Mouse (Mus musculus) MEL (cell line): ENCODE data around the gene Spib. TPM values are rescaled to one million over a fixed set of nuclear protein-coding genes. Genes with fewer than 3 reads are reported as not detected.

Experiments used
- DNase-seq: peaks from one replicate; pipeline ENCODE4 v3.0.0; 2011; ENCODE audit warnings: low read depth, low spot score
- H3K27ac ChIP-seq: 2 replicates; pipeline ENCODE4 v1.5.1; 2012; ENCODE audit warnings: low read depth, mild to moderate bottlenecking, control low read depth, low read length, moderate library complexity; ENCODE audit not compliant: control insufficient read depth
- H3K27me3 ChIP-seq, 2 experiments: fragments of 150-350 bp in 1 of 2; sonication (generic) in 1 of 2; 2 replicates each; pipeline ENCODE4 v1.6.1; 2012; ENCODE audit warnings: low read length in 2 of 2, mild to moderate bottlenecking in 2 of 2, improper control_type of control experiment in 1 of 2, moderate library complexity in 1 of 2; ENCODE audit not compliant: insufficient read depth in 2 of 2, control insufficient read depth in 1 of 2
- H3K36me3 ChIP-seq, 2 experiments: 2 replicates each; pipeline ENCODE4 v1.6.1; 2012 to 2014; ENCODE audit warnings: low read length in 2 of 2, improper control_type of control experiment in 1 of 2, inconsistent platforms in 1 of 2, mild to moderate bottlenecking in 1 of 2; ENCODE audit not compliant: insufficient read depth in 2 of 2, control insufficient read depth in 1 of 2
- H3K4me1 ChIP-seq, 2 experiments: fragments of 150-350 bp in 1 of 2; sonication (generic) in 1 of 2; 2 replicates each; pipeline ENCODE4 v1.6.1; 2012; ENCODE audit warnings: low read length in 2 of 2, improper control_type of control experiment in 1 of 2, mild to moderate bottlenecking in 1 of 2; ENCODE audit not compliant: insufficient read depth in 2 of 2, control insufficient read depth in 1 of 2
- H3K4me3 ChIP-seq, 2 experiments: fragments of 150-350 bp in 1 of 2; sonication (generic) in 1 of 2; 2 replicates each; pipeline ENCODE4 v1.5.1; 2012; ENCODE audit warnings: low read depth in 2 of 2, low read length in 2 of 2, mild to moderate bottlenecking in 2 of 2, moderate library complexity in 2 of 2, control low read depth in 1 of 2, improper control_type of control experiment in 1 of 2; ENCODE audit not compliant: control insufficient read depth in 1 of 2, insufficient read depth in 1 of 2
- H3K79me2 ChIP-seq: 2 replicates; pipeline ENCODE4 v1.6.1; 2012; ENCODE audit warnings: mild to moderate bottlenecking, low read length, moderate library complexity; ENCODE audit not compliant: control insufficient read depth, poor library complexity, insufficient read depth
- H3K9ac ChIP-seq: 2 replicates; pipeline ENCODE4 v1.6.1; 2012; ENCODE audit warnings: low read depth, mild to moderate bottlenecking, control low read depth, low read length, moderate library complexity; ENCODE audit not compliant: control insufficient read depth, poor library complexity, severe bottlenecking
- H3K9me3 ChIP-seq: fragments of 150-350 bp; sonication (generic); replicated peaks from 2 replicates; pipeline ENCODE4 v1.6.1; 2012; ENCODE audit warnings: mild to moderate bottlenecking, low read length, improper control_type of control experiment, moderate library complexity; ENCODE audit not compliant: insufficient read depth
- BHLHE40 ChIP-seq: IDR thresholded peaks from 2 replicates; pipeline ENCODE4 v1.6.1; 2012; ENCODE audit warnings: low read depth, mild to moderate bottlenecking, inconsistent platforms, low read length, improper control_type of control experiment, borderline replicate concordance
- CTCF ChIP-seq, 3 experiments: IDR thresholded peaks in 2 of 3; conservative IDR thresholded peaks in 1 of 3; 2 replicates each; pipeline ENCODE4 v1.5.1; 2011 to 2012; ENCODE audit warnings: low read length in 3 of 3, low read depth in 2 of 3, mild to moderate bottlenecking in 2 of 3, improper control_type of control experiment in 1 of 3, inconsistent platforms in 1 of 3, mixed read lengths in 1 of 3, moderate library complexity in 1 of 3; ENCODE audit not compliant: control insufficient read depth in 1 of 3, insufficient read depth in 1 of 3, poor library complexity in 1 of 3, severe bottlenecking in 1 of 3
- E2F4 ChIP-seq: IDR thresholded peaks from 2 replicates; pipeline ENCODE4 v1.6.1; 2011; ENCODE audit warnings: low read depth, low read length, improper control_type of control experiment, borderline replicate concordance
- EP300 ChIP-seq, 2 experiments: IDR thresholded peaks; 2 replicates each; pipeline ENCODE4 v1.6.1; 2011; ENCODE audit warnings: improper control_type of control experiment in 2 of 2, low read length in 2 of 2, low read depth in 1 of 2, mild to moderate bottlenecking in 1 of 2
- JUND ChIP-seq: IDR thresholded peaks from 2 replicates; pipeline ENCODE4 v1.6.1; 2011; ENCODE audit warnings: low read depth, mild to moderate bottlenecking, improper control_type of control experiment, low read length
- KAT2A ChIP-seq: conservative IDR thresholded peaks from 2 replicates; pipeline ENCODE4 v1.6.1; 2012; ENCODE audit warnings: low read depth, low read length, improper control_type of control experiment, inconsistent platforms
- MAX ChIP-seq: IDR thresholded peaks from 2 replicates; pipeline ENCODE4 v1.6.1; 2011; ENCODE audit warnings: low read length, improper control_type of control experiment
- MAZ ChIP-seq: IDR thresholded peaks from 2 replicates; pipeline ENCODE4 v1.6.1; 2012; ENCODE audit warnings: low read depth, mild to moderate bottlenecking, inconsistent platforms, low read length, improper control_type of control experiment
- MYB ChIP-seq: IDR thresholded peaks from 2 replicates; pipeline ENCODE4 v1.6.1; 2011; ENCODE audit warnings: mild to moderate bottlenecking, low read depth, low read length, improper control_type of control experiment
- POLR2A ChIP-seq, 2 experiments: IDR thresholded peaks; 2 replicates each; pipeline ENCODE4 v1.6.1; 2011 to 2012; ENCODE audit warnings: low read length in 2 of 2, mild to moderate bottlenecking in 2 of 2, control low read depth in 1 of 2, improper control_type of control experiment in 1 of 2, low read depth in 1 of 2, moderate library complexity in 1 of 2; ENCODE audit not compliant: control insufficient read depth in 1 of 2, insufficient read depth in 1 of 2, poor library complexity in 1 of 2
- POLR2AphosphoS5 ChIP-seq: IDR thresholded peaks from 2 replicates; pipeline ENCODE4 v1.6.1; 2012; ENCODE audit warnings: low read depth, borderline replicate concordance, mild to moderate bottlenecking, inconsistent platforms, low read length, moderate library complexity, mixed read lengths
- TAL1 ChIP-seq: IDR thresholded peaks from 2 replicates; pipeline ENCODE4 v1.6.1; 2012; ENCODE audit warnings: mild to moderate bottlenecking, inconsistent platforms, low read length, moderate library complexity, mixed read lengths
- TBP ChIP-seq: IDR thresholded peaks from 2 replicates; pipeline ENCODE4 v1.8.0; 2011; ENCODE audit warnings: low read depth, low read length, improper control_type of control experiment
- TCF12 ChIP-seq: IDR thresholded peaks from 2 replicates; pipeline ENCODE4 v1.6.1; 2014; ENCODE audit warnings: low read depth, mild to moderate bottlenecking, inconsistent platforms, low read length, improper control_type of control experiment, moderate library complexity
- USF1 ChIP-seq: IDR thresholded peaks from 2 replicates; pipeline ENCODE4 v1.6.1; 2014; ENCODE audit warnings: low read depth, mild to moderate bottlenecking, inconsistent platforms, low read length, improper control_type of control experiment, moderate library complexity
- USF2 ChIP-seq, 2 experiments: IDR thresholded peaks; 2 replicates each; pipeline ENCODE4 v1.6.1; 2011 to 2012; ENCODE audit warnings: improper control_type of control experiment in 2 of 2, low read length in 2 of 2, borderline replicate concordance in 1 of 2, inconsistent platforms in 1 of 2, low read depth in 1 of 2, mild to moderate bottlenecking in 1 of 2; ENCODE audit not compliant: insufficient read depth in 1 of 2
- ZMIZ1 ChIP-seq: IDR thresholded peaks from 2 replicates; pipeline ENCODE4 v1.6.1; 2012; ENCODE audit warnings: low read depth, mild to moderate bottlenecking, inconsistent platforms, low read length, improper control_type of control experiment, moderate library complexity
- ZNF384 ChIP-seq: IDR thresholded peaks from 2 replicates; pipeline ENCODE4 v1.6.1; 2012; ENCODE audit warnings: low read depth, mild to moderate bottlenecking, inconsistent platforms, low read length, improper control_type of control experiment
- polyA plus RNA-seq, 2 experiments: library from polyadenylated mRNA; stranded (reverse) in 1 of 2; unstranded in 1 of 2; fragments of >175 nt in 1 of 2; fragments of >200 nt in 1 of 2; gene quantifications; 2 replicates each; pipeline versions ENCODE4 v1.2.1 to v1.2.4; 2012; ENCODE audit warnings: low replicate concordance in 2 of 2, low read depth in 1 of 2; ENCODE audit not compliant: insufficient read length in 2 of 2, insufficient read depth in 1 of 2, missing spikeins in 1 of 2
- total RNA-seq: library from RNA; depleted of rRNA; stranded (reverse); fragments of 300-350 nt; gene quantifications from 2 replicates; pipeline ENCODE4 v1.2.3, GENCODE M21; 2012

Spib gene
- total and polyA plus RNA-seq, 3 experiments, result 0.04 to 0.13 TPM; not detected in 1

- H3K27me3 ChIP-seq, result no peaks in the 10 kb centered on the region
- H3K27ac ChIP-seq, result no peak overlapping the region
- H3K4me1 ChIP-seq, result no peaks in the 10 kb centered on the region
- H3K36me3 ChIP-seq, result no peaks in the 10 kb centered on the region
- H3K4me3 ChIP-seq, result no peak overlapping the region
- TF ChIP-seq MAZ (no peak), USF2 (IDR thresholded peaks at IDR 0.05; ENCODE audit: borderline replicate concordance in 1 of 2, insufficient read depth in 1 of 2, low read depth in 1 of 2, low read length in 2 of 2) (no peak), EP300 (IDR thresholded peaks at IDR 0.05; ENCODE audit: low read depth in 1 of 2, low read length in 2 of 2) (no peak), POLR2AphosphoS5 (no peak), JUND (no peak), TBP (no peak), E2F4 (no peak), MAX (no peak), TAL1 (no peak), POLR2A (IDR thresholded peaks at IDR 0.05; ENCODE audit: control insufficient read depth in 1 of 2, insufficient read depth in 1 of 2, low read depth in 1 of 2, low read length in 2 of 2, poor library complexity in 1 of 2) (no peak), ZMIZ1 (no peak), USF1 (no peak), BHLHE40 (no peak), CTCF (IDR thresholded peaks at IDR 0.05 in 2 of 3, conservative IDR thresholded peaks at IDR 0.05 in 1 of 3; ENCODE audit: control insufficient read depth in 1 of 3, insufficient read depth in 1 of 3, low read depth in 2 of 3, low read length in 3 of 3, poor library complexity in 1 of 3, severe bottlenecking in 1 of 3) (no peak), KAT2A (no peak)
- TF ChIP-seq, all 39 proteins: peak for 0
- DNase-seq, result no peak
- Histone ChIP-seq H3K9ac (no peak overlapping the region), H3K9me3 (no peaks in the 10 kb centered on the region), H3K79me2 (no peaks in the 10 kb centered on the region)
Observed at GRCm38 (mm10) chr7:44537496-44537895, 5.6 kb upstream of the Spib start.

GRCm38 (mm10) chr7:44537009-44537408 lies 5.1 kb upstream of the Spib start:
- Histone ChIP-seq H3K4me3 (no peak overlapping the region), H3K27ac (no peak overlapping the region)

More at GRCm38 (mm10) chr7:44537009-44537408, 5.1 kb upstream of the Spib start:
- Histone ChIP-seq H3K36me3 (no peaks in the 10 kb centered on the region), H3K4me1 (no peaks in the 10 kb centered on the region), H3K79me2 (no peaks in the 10 kb centered on the region), H3K27me3 (no peaks in the 10 kb centered on the region), H3K9me3 (no peaks in the 10 kb centered on the region), H3K9ac (no peak overlapping the region)
- no peak for TF ChIP-seq TCF12
- TF ChIP-seq MYB, result no peak
- no peak for TF ChIP-seq CTCF (IDR thresholded peaks at IDR 0.05 in 2 of 3, conservative IDR thresholded peaks at IDR 0.05 in 1 of 3; ENCODE audit: control insufficient read depth in 1 of 3, insufficient read depth in 1 of 3, low read depth in 2 of 3, low read length in 3 of 3, poor library complexity in 1 of 3, severe bottlenecking in 1 of 3)
- TF ChIP-seq ZMIZ1, result no peak
- TF ChIP-seq ZNF384, result no peak
- no peak for DNase-seq
